Mouse (Mus musculus): ENCODE data around the gene Slc25a13. TPM values are rescaled to one million over a fixed set of nuclear protein-coding genes. Genes with fewer than 3 reads are reported as not detected.
A peak's percentile ranks its signal among the peaks of the same experiment; 100 is the strongest.

The Slc25a13 gene
- total RNA-seq, 2 experiments from 2014 or later: 3.4 to 3.7 TPM

DNA sequence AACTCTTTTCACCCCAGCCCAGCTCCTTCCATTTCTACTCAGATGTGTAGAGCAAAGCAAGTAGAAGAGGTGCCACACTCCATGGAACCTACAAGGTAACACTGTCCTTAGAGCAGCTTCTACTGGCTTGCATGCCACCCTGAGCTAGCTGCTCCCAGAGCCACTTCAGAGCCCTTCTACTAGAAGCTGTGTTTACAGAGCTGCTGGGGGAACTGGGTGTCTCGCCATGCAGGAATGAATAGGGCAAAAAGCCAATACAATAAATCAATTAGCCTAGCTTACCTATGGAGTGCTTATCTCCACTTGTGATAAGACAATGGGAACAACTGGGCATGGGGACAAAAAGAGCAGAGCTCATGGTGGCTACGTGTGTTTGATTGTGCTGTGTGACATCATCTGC, 67.2 kb downstream of the Slc25a13 start:
- H3K4me3 ChIP-seq: no peak overlapping the region
- DNase-seq (ENCODE audit: low spot score in 2 of 2): no peak
- no peak for TF ChIP-seq CTCF (conservative IDR thresholded peaks at IDR 0.05)
- H3K27ac ChIP-seq: no peak overlapping the region

DNA sequence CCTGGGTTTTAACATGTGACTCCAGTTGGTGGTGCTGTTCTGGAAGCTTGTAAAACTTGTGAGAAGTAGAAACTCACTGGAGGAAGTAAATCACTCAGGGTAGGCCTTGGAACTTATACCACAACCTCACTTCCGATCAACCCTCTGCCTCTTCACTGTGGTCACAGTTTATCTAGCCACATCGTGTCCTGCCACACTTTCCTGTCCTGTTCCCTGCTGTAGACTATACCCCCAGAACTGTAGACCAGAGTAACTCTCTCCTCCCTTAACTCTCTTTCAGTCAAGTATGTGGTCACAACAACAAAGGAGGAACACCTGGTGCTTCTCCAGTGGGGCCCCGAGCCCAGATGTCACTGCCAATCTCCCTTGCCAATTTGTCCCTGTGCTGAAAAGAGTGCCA, 67.6 kb downstream of the Slc25a13 start:
- no peak for DNase-seq (ENCODE audit: low spot score in 2 of 2)
- Histone ChIP-seq H3K4me3 (no peak overlapping the region), H3K27ac (no peak overlapping the region)
- TF ChIP-seq CTCF (conservative IDR thresholded peaks at IDR 0.05): no peak

DNA sequence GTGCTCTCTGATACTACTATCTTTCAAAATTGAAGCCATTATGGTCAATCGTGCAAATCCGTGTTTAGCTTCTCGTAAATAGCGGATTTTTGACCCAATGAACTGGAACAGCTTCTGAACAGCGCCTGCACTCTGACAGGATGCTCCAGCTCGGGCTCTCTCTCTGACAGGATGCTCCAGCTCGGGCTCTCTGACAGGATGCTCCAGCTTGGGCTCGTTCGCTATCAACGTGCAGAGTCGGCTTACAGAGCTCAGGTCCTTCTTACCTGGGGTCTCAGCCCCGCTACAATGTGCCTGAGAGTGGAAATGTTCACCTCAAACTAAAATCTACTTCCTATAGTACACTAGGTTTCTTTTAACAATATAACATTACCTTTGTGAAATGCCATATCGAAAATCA, 71.6 kb downstream of the Slc25a13 start:
- no peak for DNase-seq (ENCODE audit: low spot score in 2 of 2)
- Histone ChIP-seq H3K4me3 (no peak overlapping the region), H3K27ac (no peak overlapping the region)
- TF ChIP-seq CTCF (conservative IDR thresholded peaks at IDR 0.05): no peak

DNA sequence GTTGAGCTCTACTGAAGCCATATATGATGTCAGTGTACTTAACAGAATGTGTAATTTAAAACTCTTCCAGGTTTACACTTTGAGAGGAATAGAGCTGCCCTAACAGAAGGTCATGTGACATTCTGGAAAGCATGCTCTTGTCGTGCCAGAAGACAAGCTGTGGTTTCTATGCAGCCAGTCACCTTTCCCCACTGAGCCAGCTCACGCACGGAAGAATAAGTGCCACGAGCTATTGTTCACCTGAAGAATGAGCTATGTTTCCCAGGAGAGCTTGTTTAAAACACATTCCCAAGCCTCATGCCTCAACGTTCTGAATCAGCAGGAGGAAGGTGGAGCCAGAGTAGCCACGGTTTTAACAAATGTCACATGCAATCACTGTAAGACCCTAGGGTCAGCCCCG, 73.4 kb downstream of the Slc25a13 start:
- no peak for TF ChIP-seq CTCF (conservative IDR thresholded peaks at IDR 0.05)
- Histone ChIP-seq H3K4me3 (no peak overlapping the region), H3K27ac (no peak overlapping the region)
- no peak for DNase-seq (ENCODE audit: low spot score in 2 of 2)

DNA sequence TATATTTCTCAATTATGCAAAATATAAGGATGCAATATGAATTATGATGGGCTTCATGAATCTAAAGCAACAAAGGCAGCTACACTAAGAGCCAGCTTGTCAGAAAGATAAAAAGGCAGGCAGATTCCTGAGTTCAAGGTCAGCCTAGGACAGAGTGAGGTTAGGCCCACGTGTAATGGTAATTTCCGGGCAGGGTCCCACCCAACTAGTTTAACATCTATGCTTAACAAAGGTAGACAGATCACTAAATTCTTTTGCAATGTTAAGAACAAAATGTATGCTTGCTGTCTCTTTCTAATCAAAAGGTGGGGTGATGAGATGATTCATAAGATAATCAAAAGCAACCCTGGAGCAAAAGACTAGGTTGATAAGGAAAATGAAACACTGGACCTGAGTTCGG, 76.6 kb downstream of the Slc25a13 start:
- no peak for TF ChIP-seq CTCF (conservative IDR thresholded peaks at IDR 0.05)
- no peak for DNase-seq (ENCODE audit: low spot score in 2 of 2)
- Histone ChIP-seq H3K4me3 (no peak overlapping the region), H3K27ac (no peak overlapping the region)

DNA sequence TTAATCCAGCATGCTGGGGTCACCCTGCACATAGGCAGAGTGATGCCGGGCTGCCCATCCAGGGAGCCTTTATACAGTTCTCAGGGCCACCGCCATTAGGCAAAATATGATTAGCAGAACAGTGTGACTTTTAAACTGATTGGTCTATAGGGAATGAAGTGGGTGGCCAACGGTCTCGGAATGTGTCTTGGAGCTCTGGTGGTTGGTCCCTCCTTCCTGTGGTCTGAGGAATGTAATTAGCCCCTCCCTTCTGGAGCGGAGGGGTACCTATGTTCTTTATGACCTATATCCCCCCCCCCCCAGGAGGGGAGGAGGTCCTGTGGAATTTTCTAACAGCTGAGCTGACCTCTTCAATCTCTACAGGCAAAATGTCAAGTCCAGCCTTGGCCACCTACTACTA, 77.9 kb downstream of the Slc25a13 start:
- Histone ChIP-seq H3K27ac (no peak overlapping the region), H3K4me3 (no peak overlapping the region)
- TF ChIP-seq CTCF (conservative IDR thresholded peaks at IDR 0.05): no peak
- no peak for DNase-seq (ENCODE audit: low spot score in 2 of 2)

DNA sequence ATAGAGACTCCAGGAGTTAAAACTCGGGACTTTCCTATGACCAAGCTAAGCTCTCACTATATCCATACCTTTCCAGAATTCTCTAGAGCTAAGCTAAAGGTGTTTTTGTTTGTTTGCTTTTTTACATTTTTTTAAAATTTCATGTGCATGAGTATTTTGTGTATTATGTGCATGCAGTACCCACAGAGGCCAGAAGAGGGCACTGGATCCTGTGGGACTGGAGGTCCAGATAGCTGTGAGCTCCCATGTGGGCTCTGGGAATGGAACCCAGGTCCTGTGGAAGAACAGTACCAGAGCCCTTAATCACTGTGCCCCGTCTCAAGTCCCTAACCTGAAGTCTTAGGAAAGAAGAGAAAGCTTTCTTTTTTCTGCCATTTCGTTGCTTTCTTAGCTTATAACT, 80.2 kb downstream of the Slc25a13 start:
- TF ChIP-seq CTCF (conservative IDR thresholded peaks at IDR 0.05): peak; percentile 60
- Histone ChIP-seq H3K4me3 (no peak overlapping the region), H3K27ac (no peak overlapping the region)
- DNase-seq (ENCODE audit: low spot score in 2 of 2): no peak

DNA sequence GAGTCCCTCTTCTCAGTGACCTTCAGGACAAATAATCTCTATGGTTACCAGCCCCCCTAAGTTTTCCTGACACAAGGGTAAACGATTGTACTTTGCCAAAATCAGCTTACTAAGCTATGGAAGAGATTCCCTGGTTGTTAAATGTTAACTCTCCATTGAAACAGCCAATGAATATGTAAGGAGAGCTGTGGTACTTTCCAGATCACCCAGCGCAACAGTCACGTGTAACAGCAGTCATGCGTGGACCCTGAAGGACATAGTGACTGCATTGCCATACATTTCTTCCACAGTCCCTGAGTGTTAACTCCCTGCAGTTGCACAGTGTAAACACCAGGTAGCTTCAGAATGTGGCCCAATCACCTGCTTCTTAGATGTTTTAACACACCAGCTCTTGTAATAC, 82.0 kb downstream of the Slc25a13 start:
- H3K4me3 ChIP-seq: no peak overlapping the region
- TF ChIP-seq CTCF (conservative IDR thresholded peaks at IDR 0.05): no peak
- H3K27ac ChIP-seq: no peak overlapping the region
- no peak for DNase-seq (ENCODE audit: low spot score in 2 of 2)

DNA sequence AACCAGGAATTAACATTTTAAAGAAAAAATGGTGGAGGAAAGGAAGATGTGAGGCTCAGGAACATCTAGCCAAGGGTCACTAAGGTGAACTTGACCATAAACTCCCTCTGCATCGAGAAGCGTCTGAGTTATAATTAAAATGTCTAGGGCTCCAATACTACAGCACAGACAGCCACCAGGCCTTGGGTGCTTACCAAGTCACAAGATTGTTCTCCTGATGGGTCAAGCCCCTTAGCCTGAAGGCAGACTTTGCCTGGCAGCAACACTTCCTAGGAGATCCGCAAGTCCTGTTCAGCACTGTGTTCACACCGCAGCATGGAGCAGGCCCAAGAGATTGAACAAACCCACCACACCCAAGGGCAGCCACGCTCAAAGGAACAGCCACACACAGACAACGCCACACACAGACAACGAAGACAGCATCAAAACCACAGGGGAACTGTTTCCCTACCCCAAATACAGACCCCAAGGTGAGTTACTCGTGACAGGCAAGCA, 83.4 kb downstream of the Slc25a13 start:
- no peak for DNase-seq (ENCODE audit: low spot score in 2 of 2)
- no peak overlapping the region for H3K27ac ChIP-seq
- no peak for TF ChIP-seq CTCF (conservative IDR thresholded peaks at IDR 0.05)
- H3K4me3 ChIP-seq: no peak overlapping the region

DNA sequence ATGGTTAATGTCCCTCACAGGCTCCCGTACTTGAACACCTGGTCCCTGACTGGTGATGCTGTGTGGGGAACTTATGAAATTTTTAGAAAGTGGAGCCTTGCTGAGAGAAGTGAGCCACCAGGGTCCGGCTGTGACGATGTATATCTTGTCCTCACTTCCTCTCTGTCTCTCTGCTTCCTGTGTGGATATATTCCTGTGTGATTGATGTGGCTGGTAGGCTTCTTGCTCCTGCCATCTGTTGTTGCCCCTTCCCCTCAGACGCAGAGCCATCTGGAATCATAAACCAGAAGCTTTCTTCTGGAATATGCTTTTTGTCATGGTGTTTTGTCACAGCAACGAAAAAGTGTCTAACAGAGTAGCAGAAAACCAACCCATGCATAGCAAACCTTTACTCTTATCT, 84.9 kb downstream of the Slc25a13 start:
- Histone ChIP-seq H3K27ac (no peak overlapping the region), H3K4me3 (no peak overlapping the region)
- no peak for DNase-seq (ENCODE audit: low spot score in 2 of 2)
- TF ChIP-seq CTCF (conservative IDR thresholded peaks at IDR 0.05): no peak

DNA sequence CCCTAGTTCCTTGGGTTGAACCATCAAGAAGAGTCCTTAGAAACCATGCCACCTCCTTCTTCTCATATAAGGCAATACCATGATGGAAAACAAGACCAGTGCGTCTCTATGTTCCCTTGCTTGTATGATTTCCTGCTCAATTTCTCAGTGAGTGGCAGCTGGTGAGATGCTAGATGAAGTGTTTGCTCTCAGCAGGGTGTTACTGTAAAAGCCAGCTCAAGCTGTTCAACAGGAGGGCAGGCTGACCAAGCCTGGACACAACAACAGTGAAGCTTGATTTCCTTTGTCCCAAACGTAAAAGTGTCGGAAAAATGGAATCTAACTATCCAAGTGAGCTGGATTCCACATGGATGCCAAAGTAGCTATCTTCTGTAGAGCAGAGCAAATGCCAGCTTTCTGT, 91.4 kb downstream of the Slc25a13 start:
- no peak for DNase-seq (ENCODE audit: low spot score in 2 of 2)
- H3K27ac ChIP-seq: no peak overlapping the region
- TF ChIP-seq CTCF (conservative IDR thresholded peaks at IDR 0.05): no peak

DNA sequence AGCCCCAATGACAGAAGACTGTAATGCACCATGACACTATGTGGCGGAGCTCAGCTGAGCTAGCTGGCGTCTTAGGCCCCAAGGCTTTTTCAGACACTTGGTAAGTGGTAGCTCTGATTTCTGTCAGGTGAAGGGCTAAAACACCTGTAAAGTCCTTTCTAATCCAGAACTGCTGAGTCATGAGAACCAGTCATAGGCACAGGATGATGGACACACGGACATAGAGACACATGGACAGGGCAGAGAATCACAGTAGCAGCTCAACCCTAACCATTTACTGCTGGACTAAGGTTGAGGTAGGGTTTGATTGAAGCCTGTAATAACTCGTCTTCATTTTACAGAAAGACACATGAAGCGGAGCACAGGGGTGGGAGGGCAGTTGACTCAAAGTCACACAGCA, 95.1 kb downstream of the Slc25a13 start:
- no peak for TF ChIP-seq CTCF (conservative IDR thresholded peaks at IDR 0.05)
- no peak for DNase-seq (ENCODE audit: low spot score in 2 of 2)
- Histone ChIP-seq H3K27ac (no peak overlapping the region), H3K4me3 (no peak overlapping the region)

More for the DNA sequence above, 91.4 kb downstream of the Slc25a13 start:
- H3K4me3 ChIP-seq: no peak overlapping the region

DNA sequence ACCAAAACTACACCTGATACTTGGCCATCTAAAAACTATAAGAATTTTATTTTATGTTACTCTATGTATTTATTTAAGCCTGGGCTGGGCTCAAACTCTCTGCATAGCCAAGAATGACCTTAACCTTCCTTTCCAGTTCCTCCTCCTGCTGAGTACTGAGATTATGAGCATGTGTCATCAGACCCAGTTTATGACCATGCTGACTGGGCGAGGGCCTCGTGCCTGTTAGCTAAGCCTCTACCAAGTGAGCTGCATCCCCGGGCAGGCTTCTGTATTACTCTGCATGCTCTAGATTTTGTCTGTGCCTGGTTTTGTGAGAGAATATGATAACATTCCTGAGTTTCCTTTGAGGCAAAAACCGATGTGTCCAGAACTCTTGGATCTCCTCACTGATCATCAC, 96.1 kb downstream of the Slc25a13 start:
- Histone ChIP-seq H3K4me3 (no peak overlapping the region), H3K27ac (no peak overlapping the region)
- no peak for TF ChIP-seq CTCF (conservative IDR thresholded peaks at IDR 0.05)
- DNase-seq (ENCODE audit: low spot score in 2 of 2): no peak

DNA sequence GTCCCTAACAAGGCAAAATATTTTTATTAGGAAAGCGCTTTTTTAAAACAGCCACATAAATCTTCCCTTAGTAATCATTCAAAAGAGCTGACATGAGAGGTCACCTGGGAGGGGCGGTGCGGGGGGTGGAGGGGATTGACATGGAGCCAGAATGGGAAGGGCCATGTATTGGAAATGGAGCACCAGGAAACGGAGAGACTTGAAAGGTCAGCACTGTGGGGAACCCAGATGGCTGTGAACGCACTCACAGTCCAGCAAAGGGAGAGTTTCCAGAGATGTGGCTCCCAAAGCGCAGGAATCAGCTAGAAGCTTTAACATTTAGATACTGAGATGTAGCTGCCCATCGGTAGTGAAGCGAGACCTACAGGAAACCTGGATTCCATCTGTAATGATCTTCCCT, 101.2 kb downstream of the Slc25a13 start:
- DNase-seq (ENCODE audit: low spot score in 2 of 2): no peak
- Histone ChIP-seq H3K27ac (no peak overlapping the region), H3K4me3 (no peak overlapping the region)
- TF ChIP-seq CTCF (conservative IDR thresholded peaks at IDR 0.05): no peak

DNA sequence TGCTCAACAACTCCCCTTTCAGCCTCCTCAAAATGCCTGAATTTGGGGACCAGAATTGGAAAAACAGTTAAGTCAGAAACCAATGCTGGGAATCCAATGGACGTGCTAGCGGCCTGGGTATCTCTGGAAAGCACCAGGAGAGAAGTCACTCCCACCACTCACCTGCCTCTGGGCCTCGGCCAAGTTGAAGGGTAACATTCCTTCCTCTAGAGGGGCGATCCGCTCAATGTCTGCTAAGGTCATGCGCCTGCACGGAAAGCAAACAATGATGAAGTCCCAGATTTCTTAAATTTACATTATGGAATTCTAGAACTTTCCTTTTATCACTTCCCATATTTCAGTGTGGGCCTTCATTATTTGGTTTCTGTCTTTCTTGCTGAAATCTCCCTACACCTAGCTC, 103.2 kb downstream of the Slc25a13 start:
- no peak for TF ChIP-seq CTCF (conservative IDR thresholded peaks at IDR 0.05)
- no peak overlapping the region for H3K4me3 ChIP-seq
- no peak overlapping the region for H3K27ac ChIP-seq
- DNase-seq (ENCODE audit: low spot score in 2 of 2): no peak
